Mouse (Mus musculus) layer of hippocampus, adult 9-11 months (tissue): ENCODE data around the gene Fez1.
A peak's percentile ranks its signal among the peaks of the same experiment; 100 is the strongest.

Experiments
- DNase-seq: peaks from one replicate; pipeline ENCODE4 v3.0.0; 2022

The Fez1 gene

GRCm38 (mm10) chr9:36821644-36822000 is at the start of gene Fez1:
Fez1 (plus strand) TSS chr9:36821864.
- DNase-seq = peak; percentile 94

- DNase-seq = no peak
Measured at GRCm38 (mm10) chr9:36783921-36784320, 37.7 kb upstream of the Fez1 start.

- DNase-seq = no peak
Measured at GRCm38 (mm10) chr9:36792191-36792590, 29.5 kb upstream of the Fez1 start.

- DNase-seq = no peak
Measured at GRCm38 (mm10) chr9:36794487-36794886, 27.2 kb upstream of the Fez1 start.

GRCm38 (mm10) chr9:36795556-36795955 is 26.1 kb upstream of the Fez1 start:
- DNase-seq = no peak

- no peak for DNase-seq
Measured at GRCm38 (mm10) chr9:36796224-36796623, 25.4 kb upstream of the Fez1 start.

- DNase-seq = peak; percentile 90
Measured at GRCm38 (mm10) chr9:36796781-36797555, 24.7 kb upstream of the Fez1 start, which contains the start of gene Ei24. Ei24 (minus strand) TSS chr9:36797393.

GRCm38 (mm10) chr9:36801961-36802360 is 19.7 kb upstream of the Fez1 start:
- no peak for DNase-seq

- no peak for DNase-seq
Measured at GRCm38 (mm10) chr9:36802951-36803350, 18.7 kb upstream of the Fez1 start.

GRCm38 (mm10) chr9:36803386-36803785 is 18.3 kb upstream of the Fez1 start:
- DNase-seq = no peak

- no peak for DNase-seq
Measured at GRCm38 (mm10) chr9:36803926-36804325, 17.7 kb upstream of the Fez1 start.

GRCm38 (mm10) chr9:36805256-36805975 is 16.2 kb upstream of the Fez1 start:
- no peak for DNase-seq

- peak; percentile 69 for DNase-seq
Measured at GRCm38 (mm10) chr9:36808126-36808785, 13.4 kb upstream of the Fez1 start.

- DNase-seq = no peak
Measured at GRCm38 (mm10) chr9:36814486-36814885, 7.2 kb upstream of the Fez1 start.

GRCm38 (mm10) chr9:36818905-36819304 is 2.8 kb upstream of the Fez1 start:
- DNase-seq = no peak

GRCm38 (mm10) chr9:36820969-36821643 is 558 bp upstream of the Fez1 start:
- no peak for DNase-seq

GRCm38 (mm10) chr9:36822024-36822423 is 360 bp downstream of the Fez1 start:
- no peak for DNase-seq

- no peak for DNase-seq
Measured at GRCm38 (mm10) chr9:36826612-36827363, 5.1 kb downstream of the Fez1 start.

- no peak for DNase-seq
Measured at GRCm38 (mm10) chr9:36831401-36831800, 9.7 kb downstream of the Fez1 start.

GRCm38 (mm10) chr9:36832529-36832928 is 10.9 kb downstream of the Fez1 start:
- peak; percentile 94 for DNase-seq

- DNase-seq = peak; percentile 50
Measured at GRCm38 (mm10) chr9:36833043-36833881, 11.6 kb downstream of the Fez1 start.
